Mouse (Mus musculus) testis, postnatal 14 days (tissue): Measurements from ENCODE around the gene Cox10.
A peak's percentile ranks its signal among the peaks of the same experiment; 100 is the strongest.
"Not testable (repeated sequence)": the region's sequence is repeated elsewhere in the genome, so short reads cannot be mapped to it uniquely, and the experiment has no call there.

ENCODE experiments used
- DNase-seq: peaks from one replicate; pipeline ENCODE4 v3.0.0; 2021; ENCODE audit warnings: low spot score

Gene Cox10

DNA sequence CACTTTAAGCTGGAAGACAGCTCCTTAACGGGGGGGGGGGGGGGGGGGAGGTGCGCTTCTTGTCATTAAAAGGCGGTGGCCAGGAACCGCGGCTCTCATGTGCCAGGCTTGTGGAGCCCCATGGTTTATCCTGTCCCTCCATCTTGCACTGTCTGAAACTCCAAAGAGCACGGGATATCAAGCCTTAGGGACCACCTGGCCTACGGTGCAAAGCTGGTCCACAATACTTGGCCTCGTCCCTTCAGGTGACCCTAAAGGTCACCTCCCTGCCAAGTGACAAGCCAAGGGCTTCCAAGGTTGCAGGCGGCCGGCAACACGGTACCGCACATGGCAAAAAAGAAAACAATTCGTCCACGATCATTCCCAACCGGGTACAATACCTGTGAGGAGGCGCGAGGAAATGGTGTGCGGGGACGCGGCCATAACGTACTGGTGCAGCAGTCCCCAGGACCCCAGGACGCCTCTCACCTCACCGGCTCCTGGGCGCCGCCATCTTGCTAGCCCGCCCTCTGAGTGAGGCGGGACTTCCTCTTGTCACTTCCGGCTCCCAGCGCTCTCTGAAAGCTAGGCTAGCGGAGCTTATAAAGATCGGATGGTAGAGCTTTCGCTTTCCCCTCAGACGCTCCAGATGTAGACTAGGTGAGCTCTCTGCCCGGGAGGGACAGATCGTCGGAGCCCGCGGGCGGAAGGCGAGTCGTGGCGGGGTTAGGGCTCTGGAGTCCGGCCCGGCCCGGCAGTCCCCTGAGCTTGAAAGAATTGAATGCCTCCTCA, at the start of gene Cox10:
Cox10 (minus strand) TSS at position 513 of the 771 bp plus-strand sequence.
- DNase-seq, result peak; percentile 87

DNA sequence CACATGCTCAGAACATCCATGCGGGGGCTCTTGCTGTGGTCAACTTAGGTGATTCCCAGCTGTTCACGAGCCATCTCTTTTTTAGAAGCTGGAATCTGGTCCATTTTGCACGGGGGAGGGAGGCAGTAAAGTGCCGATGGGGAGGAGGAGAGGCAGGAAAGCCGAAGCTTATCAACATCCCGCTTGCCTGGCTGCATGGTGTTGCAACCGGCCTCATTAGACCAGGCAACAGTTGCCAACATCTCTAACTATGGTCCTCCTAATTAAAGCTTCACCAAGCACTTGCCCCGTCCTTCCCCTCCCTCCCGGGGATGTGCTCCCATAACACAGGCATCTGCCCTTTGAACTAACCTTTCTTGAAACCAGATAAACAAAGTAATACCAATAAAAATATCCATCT, 48.7 kb upstream of the Cox10 start:
- DNase-seq, result no peak

DNA sequence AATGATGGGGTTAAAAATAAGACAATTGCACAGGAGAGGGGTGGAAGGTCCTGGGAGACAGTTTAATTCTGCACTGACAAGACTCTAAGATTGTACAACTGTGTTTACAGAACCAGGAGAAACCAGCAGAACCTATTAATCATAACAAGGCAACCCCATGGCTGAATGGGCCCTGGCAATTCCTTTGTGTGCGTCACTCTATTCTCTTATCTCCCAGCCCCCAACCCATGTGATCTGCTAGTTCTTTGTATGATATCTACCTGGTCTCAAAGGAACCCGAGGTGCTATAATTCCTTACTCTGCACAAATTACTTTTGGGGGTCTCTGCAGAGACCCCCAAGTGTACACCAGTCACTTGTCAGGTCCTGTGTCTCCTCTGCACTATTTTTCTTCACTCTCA, 46.2 kb upstream of the Cox10 start:
- DNase-seq, result no peak

- not testable (repeated sequence) for DNase-seq
These were observed 43.9 kb upstream of the Cox10 start for GRCm38 (mm10) chr11:64123174-64123573.

DNA sequence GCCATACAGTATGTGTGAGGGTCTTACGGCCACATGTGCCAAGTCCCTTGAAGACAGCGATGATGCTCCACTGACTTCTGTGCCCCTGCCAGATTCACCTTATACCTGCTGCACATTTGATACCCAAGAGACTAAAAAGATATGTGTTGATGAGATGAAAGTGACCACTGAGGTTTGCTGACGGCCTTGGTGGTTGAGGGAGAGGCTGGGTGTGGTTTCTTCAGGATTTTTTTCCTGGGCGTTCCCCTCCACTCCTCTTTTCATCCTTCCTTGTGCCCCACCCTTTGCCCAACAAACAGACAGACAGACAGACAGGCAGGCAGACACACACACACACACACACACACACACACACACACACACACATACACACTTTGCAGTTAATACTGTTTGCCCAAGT, 37.4 kb upstream of the Cox10 start:
- no peak for DNase-seq

DNA sequence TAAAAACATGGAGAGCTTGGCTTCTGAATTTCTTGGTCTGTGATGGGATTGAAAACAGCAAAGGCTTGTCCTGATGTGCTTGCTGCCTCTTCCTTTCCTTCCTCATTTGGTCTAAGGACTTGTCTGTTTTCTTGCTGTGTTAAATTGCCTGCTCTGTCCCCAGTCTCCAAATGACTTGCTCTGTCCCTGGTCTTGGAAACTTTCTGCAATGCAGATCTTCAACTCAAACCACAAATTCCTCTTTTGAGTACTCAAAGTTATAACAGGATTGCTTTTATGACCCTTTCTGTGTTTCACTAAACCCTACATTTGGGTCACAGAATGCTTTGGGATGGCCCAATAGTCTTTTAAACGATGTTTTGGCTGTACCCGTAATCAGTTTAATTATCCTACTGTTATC, 36.6 kb upstream of the Cox10 start:
- no peak for DNase-seq

DNA sequence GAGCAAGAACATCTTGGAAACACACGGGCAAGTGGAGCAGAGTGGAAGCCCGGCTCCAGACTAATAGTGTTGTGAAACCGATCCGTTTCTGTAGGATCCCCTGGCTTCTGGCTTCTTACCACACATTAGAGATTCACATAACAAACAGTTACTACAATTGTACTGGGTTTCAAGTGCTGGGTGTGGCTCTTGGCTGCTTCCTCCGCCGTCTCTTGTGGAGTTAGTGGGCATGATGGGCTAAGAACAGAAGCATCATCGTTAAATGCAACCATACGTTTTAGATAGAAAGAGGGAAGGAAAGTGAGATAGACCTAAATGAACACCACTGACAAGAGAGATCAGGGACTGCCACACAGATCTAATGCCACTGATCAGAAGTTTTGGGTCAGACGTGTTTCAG, 35.8 kb upstream of the Cox10 start:
- DNase-seq, result no peak

DNA sequence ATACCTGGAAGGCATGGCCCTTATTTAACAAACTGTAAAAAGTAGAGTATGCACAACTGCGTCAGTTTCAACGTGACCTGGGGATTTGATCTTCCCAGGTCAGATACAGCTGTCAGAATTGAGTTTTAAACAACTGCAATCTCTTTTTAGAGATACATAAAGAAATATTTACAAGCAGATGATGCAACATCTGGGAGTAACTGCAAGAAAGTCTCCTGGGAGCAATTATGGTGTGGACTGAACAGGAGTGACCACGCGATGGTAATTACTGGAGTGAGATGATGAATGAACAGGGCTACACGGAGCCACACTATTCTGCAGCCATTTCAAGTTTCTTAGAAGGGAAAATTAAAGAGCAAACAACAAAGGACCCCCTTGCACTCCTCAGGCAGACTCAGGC, 20.8 kb upstream of the Cox10 start:
- no peak for DNase-seq

GRCm38 (mm10) chr11:64093058-64093457, 13.8 kb upstream of the Cox10 start:
- DNase-seq, result no peak

DNA sequence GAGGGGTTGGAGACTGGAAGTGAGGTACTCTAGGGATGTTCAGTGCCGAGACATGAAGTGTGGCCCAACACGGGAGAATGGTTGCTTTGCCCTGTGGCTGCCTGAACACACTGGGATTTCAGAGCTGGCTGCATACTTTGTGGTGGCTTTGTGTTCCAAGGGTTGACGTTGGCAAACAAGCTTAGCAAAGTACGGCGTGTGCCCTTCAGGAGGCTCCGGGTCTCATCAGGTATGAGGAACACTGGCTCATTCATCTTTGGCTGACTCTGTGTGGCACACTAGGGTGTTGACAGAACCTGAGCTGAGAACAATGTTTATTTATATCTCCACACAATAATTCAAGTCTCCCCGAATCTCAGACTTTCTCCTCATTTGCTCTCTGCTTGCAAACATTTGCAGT, 11.9 kb upstream of the Cox10 start:
- DNase-seq, result no peak

GRCm38 (mm10) chr11:64089682-64090081, 10.4 kb upstream of the Cox10 start:
- no peak for DNase-seq

GRCm38 (mm10) chr11:64085888-64086287, 6.6 kb upstream of the Cox10 start:
- no peak for DNase-seq

GRCm38 (mm10) chr11:64079727-64080081, 436 bp upstream of the Cox10 start:
- DNase-seq, result no peak

DNA sequence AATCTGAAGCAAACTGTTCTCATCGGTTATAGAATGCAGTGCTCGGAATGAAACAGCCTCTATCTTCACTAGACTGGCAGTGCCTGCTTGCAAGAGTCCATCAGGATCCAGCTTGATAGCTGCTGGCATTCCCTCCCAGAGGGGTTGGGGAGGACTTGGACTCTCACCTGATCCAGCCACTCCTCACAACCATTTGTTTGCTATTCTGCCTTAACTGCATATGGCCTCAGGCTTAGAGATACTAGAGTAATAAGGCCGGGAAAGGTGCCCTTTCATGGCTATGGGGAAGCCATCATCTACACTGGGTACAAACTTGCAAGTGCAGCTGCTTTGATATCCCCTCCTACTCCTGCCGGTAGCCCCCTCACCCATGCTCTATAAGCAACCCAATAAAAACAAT, 3.1 kb downstream of the Cox10 start:
- DNase-seq, result no peak

GRCm38 (mm10) chr11:64073379-64073778, 5.9 kb downstream of the Cox10 start:
- no peak for DNase-seq

GRCm38 (mm10) chr11:64071536-64071935, 7.7 kb downstream of the Cox10 start:
- DNase-seq, result no peak

DNA sequence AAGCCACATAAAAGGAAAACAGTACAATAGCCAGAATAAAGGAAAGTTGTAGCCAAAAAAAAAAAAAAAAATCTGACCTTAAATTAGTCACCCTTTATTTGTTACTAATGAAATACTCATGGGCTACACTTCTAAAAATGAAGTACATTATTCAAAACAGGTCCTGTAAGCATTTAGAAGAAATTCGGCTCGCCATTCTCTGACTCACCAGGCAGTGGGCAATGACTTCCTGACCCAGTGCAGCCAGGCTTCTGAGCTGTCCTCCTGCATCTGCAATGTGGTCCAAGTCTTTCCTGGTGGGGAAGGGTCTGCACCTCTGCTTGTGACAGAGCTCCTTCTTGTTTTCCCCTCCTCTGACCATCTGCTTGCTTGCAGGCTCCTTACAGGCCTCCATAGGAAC, 13.3 kb downstream of the Cox10 start:
- no peak for DNase-seq

DNA sequence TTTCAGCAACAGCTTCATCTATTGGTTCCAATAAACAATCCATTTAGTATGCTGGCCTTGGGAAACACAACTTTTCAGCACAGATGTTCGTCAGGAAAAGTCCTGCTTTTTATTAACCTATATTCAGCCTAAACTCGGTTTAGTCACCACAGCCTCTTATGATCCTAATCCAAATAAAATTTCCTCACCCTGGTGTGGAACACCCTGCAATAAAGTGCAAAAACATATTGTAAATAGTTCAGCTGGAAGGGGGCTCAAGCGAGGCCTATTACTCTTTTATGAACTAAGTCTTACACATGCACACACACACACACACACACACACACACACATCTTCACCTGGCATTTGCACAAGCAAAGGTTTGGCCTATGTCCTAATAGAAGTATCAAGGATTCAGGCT, 16.1 kb downstream of the Cox10 start:
- DNase-seq, result no peak

DNA sequence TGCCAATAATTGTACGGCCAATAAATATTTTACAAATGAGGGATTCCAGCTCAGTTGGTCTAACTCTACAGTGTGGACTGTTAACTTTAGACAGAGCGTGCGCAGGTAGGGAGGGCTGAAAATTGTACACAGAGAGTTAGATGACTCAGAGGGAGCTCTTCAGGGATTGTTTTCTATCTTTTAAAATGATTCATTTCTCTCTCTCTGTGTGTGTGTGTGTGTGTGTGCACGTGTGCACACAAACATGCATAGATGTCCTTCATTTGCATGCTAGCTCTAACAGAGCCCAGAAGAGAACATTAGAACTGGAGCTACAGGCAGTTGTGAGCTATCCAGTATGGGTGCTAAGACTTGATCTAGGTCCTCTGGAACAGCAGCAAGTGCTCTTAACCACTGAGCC, 17.0 kb downstream of the Cox10 start:
- no peak for DNase-seq

DNA sequence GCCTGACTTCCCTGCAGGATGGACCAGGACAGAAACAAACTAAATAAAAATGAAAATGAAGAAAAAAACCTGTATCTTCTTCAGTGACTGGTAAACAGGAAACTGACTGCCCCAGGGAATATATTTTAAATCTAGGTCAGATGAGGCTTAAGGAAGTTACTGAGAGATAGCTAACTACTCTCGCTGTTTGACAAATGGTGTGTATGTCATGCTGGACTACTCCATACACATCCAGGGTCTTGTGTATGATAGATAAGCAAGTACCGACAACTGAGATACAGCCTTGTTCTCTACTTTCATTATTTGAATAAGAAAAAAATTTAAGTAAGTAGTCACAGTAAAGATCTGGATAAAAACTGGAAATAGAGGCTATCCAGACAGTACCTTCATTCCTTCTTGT, 20.0 kb downstream of the Cox10 start:
- no peak for DNase-seq

- no peak for DNase-seq
These were observed 20.8 kb downstream of the Cox10 start for GRCm38 (mm10) chr11:64058474-64058873.

DNA sequence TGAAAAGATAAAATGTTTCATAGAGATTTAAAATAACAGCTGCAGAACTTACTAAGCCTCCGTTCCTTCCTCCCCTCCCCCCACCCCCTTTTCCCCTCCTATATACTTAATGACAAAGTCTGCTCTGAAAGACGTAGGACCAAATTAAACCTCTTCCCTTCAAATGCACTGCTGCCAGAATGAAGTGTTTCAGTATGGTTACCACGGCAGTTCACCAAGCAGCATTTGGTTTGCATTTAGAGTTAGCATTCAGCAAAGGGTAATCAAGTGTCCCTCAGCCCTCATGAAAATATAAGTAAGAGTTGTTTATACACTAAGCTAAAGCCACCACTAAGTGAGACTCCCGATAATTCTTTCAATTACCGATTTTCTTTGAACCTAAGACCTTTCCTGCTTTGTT, 25.9 kb downstream of the Cox10 start:
- DNase-seq, result no peak

DNA sequence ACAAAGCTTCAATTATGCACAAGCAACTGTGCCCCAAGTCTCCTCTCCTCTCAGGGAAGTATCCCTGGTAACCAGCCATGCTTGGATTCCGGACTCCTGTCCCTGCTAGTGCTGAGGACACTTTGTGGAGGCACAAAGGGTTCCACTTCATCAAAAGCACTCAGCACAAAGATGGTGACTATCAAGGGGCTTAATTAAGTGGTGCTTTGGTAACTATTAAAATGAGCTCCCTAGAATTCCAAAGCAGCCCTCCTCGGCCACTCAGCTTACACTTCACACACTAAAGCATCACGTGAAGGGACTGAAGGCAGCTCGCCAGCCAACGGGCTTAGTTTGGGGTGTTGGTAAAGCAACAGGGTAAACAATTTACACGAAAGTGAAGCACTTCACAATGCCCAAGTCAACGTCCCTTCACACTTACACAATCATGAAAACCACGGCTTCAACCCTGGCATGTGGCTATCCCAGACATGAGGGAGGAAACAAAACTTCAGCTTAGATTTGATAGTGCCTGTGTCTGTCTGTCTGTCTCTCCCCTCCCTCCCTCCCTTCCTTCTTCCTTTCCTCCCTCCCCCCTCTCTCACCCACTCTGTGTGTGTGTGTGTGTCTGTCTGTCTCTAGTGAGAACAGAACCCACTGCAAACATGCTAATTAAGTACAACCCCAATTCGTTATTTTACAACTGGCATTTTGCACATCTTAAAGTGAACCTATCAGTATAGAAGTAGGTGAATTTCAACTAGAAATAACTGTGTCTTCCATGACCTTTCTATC, 27.9 kb downstream of the Cox10 start:
- DNase-seq, result no peak

- DNase-seq, result no peak
These were observed 31.8 kb downstream of the Cox10 start for GRCm38 (mm10) chr11:64047432-64047831.
